Mouse (Mus musculus): ENCODE data around the gene Cd63.

- no peak for TF ChIP-seq CTCF (IDR thresholded peaks at IDR 0.05; ENCODE audit: insufficient read depth, low read length)
- no peak for TF ChIP-seq POLR2A (IDR thresholded peaks at IDR 0.05; ENCODE audit: borderline replicate concordance, extremely low read depth, low read depth, low read length)
Observed at GRCm38 (mm10) chr10:128912268-128912667, 11.5 kb downstream of the Cd63 start.

All from lung, adult 2 months (tissue).